Mouse (Mus musculus): ENCODE data around the gene Dcxr. TPM values are rescaled to one million over a fixed set of nuclear protein-coding genes. Genes with fewer than 3 reads are reported as not detected.

Dcxr gene
- total and polyA plus RNA-seq, 3 experiments, result 12.2 to 14.1 TPM; not detected in 1

DNA sequence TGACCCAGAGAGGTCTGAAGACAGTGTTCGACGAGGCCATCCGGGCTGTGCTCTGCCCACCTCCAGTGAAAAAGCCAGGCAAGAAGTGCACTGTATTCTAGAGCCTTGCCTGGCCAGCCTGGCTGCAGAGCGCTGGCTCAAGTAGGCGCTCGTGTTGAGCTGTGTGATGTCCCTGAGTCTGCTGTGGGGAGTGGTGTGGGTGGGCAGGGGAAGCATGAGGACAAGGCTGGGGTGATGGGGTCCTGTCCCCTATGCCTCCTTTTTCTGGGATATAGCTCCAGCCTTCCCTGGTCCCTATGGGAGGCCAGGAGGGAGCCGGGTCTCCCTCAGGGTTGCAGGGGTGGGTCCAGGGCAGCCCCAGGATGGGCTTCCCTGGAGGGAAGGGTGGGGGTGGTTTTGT, 3.6 kb downstream of the Dcxr start:
- Histone ChIP-seq H3K27ac (ENCODE audit: control insufficient read depth, low read depth, low read length) (no peak overlapping the region), H3K4me1 (ENCODE audit: control insufficient read depth in 1 of 2, insufficient read depth in 2 of 2, low read length in 2 of 2) (no peaks in the 10 kb centered on the region; a peak in 1 of 4 replicates), H3K9me3 (replicated peaks; ENCODE audit: insufficient read depth, low read length) (no peaks in the 10 kb centered on the region), H3K27me3 (ENCODE audit: control insufficient read depth in 1 of 2, insufficient read depth in 2 of 2, low read length in 2 of 2) (no peaks in the 10 kb centered on the region), H3K36me3 (ENCODE audit: control insufficient read depth in 1 of 2, insufficient read depth in 2 of 2, low read length in 2 of 2) (no peaks in the 10 kb centered on the region), H3K9ac (ENCODE audit: control insufficient read depth, low read depth, low read length, poor library complexity, severe bottlenecking) (no peak overlapping the region), H3K79me2 (ENCODE audit: control insufficient read depth, insufficient read depth, low read length, poor library complexity) (no peaks in the 10 kb centered on the region), H3K4me3 (ENCODE audit: control insufficient read depth in 1 of 2, insufficient read depth in 1 of 2, low read depth in 2 of 2, low read length in 2 of 2) (no peak overlapping the region)
- TF ChIP-seq MAZ (IDR thresholded peaks at IDR 0.05; ENCODE audit: low read depth, low read length) (no peak), GABPA (IDR thresholded peaks at IDR 0.05; ENCODE audit: low read depth, low read length) (no peak), POLR2AphosphoS5 (IDR thresholded peaks at IDR 0.05; ENCODE audit: borderline replicate concordance, low read depth, low read length) (no peak), MYB (IDR thresholded peaks at IDR 0.05; ENCODE audit: low read depth, low read length) (no peak), ZKSCAN1 (IDR thresholded peaks at IDR 0.05; ENCODE audit: low read depth, low read length) (no peak), CHD1 (IDR thresholded peaks at IDR 0.05; ENCODE audit: low read depth, low read length) (no peak)
- no peak for DNase-seq (ENCODE audit: low read depth, low spot score)

DNA sequence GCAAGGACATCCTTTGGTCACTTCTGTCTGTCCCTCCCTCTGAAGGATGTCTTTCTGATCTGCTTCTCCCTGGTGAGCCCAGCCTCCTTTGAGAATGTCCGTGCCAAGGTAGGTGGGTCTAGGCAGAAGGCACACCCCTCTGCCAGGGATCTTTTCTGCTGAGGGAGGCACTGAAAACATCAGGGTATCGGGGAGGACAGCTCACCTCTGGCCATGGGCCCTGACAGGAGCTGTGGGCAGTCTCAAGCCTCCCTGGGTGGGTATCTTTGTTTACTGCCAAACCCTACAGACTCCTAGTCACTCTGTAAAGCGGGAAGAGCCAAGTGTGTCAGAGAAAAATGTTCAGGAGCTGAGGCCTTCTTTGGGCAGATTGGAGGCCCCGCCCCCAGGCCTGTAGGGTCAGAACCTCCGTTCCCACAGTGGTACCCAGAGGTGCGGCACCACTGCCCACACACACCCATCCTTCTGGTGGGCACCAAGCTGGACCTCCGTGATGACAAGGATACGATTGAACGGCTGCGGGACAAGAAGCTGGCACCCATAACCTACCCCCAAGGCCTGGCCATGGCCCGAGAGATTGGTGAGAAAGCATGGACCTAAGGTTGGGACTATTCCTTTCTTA, 4.2 kb downstream of the Dcxr start:
- no peak for DNase-seq (ENCODE audit: low read depth, low spot score)
- Histone ChIP-seq H3K79me2 (ENCODE audit: control insufficient read depth, insufficient read depth, low read length, poor library complexity) (no peaks in the 10 kb centered on the region), H3K9me3 (replicated peaks; ENCODE audit: insufficient read depth, low read length) (no peaks in the 10 kb centered on the region), H3K4me3 (ENCODE audit: control insufficient read depth in 1 of 2, insufficient read depth in 1 of 2, low read depth in 2 of 2, low read length in 2 of 2) (no peak overlapping the region), H3K27me3 (ENCODE audit: control insufficient read depth in 1 of 2, insufficient read depth in 2 of 2, low read length in 2 of 2) (no peaks in the 10 kb centered on the region), H3K9ac (ENCODE audit: control insufficient read depth, low read depth, low read length, poor library complexity, severe bottlenecking) (no peak overlapping the region), H3K27ac (ENCODE audit: control insufficient read depth, low read depth, low read length) (no peak overlapping the region), H3K36me3 (ENCODE audit: control insufficient read depth in 1 of 2, insufficient read depth in 2 of 2, low read length in 2 of 2) (no peaks in the 10 kb centered on the region), H3K4me1 (ENCODE audit: control insufficient read depth in 1 of 2, insufficient read depth in 2 of 2, low read length in 2 of 2) (no peaks in the 10 kb centered on the region; a peak in 1 of 4 replicates)
- no peak for TF ChIP-seq EP300 (IDR thresholded peaks at IDR 0.05; ENCODE audit: low read depth in 1 of 2, low read length in 2 of 2)
- no peak for TF ChIP-seq MXI1 (IDR thresholded peaks at IDR 0.05; ENCODE audit: low read depth, low read length)
- TF ChIP-seq CTCF (IDR thresholded peaks at IDR 0.05 in 2 of 3, conservative IDR thresholded peaks at IDR 0.05 in 1 of 3; ENCODE audit: control insufficient read depth in 1 of 3, insufficient read depth in 1 of 3, low read depth in 2 of 3, low read length in 3 of 3, poor library complexity in 1 of 3, severe bottlenecking in 1 of 3), result no peak
- no peak for TF ChIP-seq UBTF (IDR thresholded peaks at IDR 0.05; ENCODE audit: borderline replicate concordance, insufficient read depth, low read depth, low read length)
- TF ChIP-seq BHLHE40 (IDR thresholded peaks at IDR 0.05; ENCODE audit: borderline replicate concordance, low read depth, low read length), result no peak
- TF ChIP-seq SIN3A (IDR thresholded peaks at IDR 0.05; ENCODE audit: low read length), result no peak
- TF ChIP-seq E2F4 (IDR thresholded peaks at IDR 0.05; ENCODE audit: borderline replicate concordance, low read depth, low read length), result no peak
- TF ChIP-seq MYC (IDR thresholded peaks at IDR 0.05; ENCODE audit: low read depth, low read length), result no peak
- no peak for TF ChIP-seq USF1 (IDR thresholded peaks at IDR 0.05; ENCODE audit: low read depth, low read length)
- TF ChIP-seq TCF12 (IDR thresholded peaks at IDR 0.05; ENCODE audit: low read depth, low read length), result no peak
- no peak for TF ChIP-seq SMC3 (IDR thresholded peaks at IDR 0.05; ENCODE audit: low read depth, low read length)
- TF ChIP-seq MAZ (IDR thresholded peaks at IDR 0.05; ENCODE audit: low read depth, low read length), result no peak
- no peak for TF ChIP-seq USF2 (IDR thresholded peaks at IDR 0.05; ENCODE audit: borderline replicate concordance in 1 of 2, insufficient read depth in 1 of 2, low read depth in 1 of 2, low read length in 2 of 2)
- no peak for TF ChIP-seq NRF1 (IDR thresholded peaks at IDR 0.05; ENCODE audit: insufficient read depth, low read depth, low read length, poor library complexity, severe bottlenecking)

Measured in MEL (cell line).